Mouse (Mus musculus): ENCODE data around the gene Celsr1. TPM values are rescaled to one million over a fixed set of nuclear protein-coding genes. Genes with fewer than 3 reads are reported as not detected.

Celsr1 gene
- total and polyA plus RNA-seq, 3 experiments = 4.5 to 5.2 (median 5.0) TPM

GRCm38 (mm10) chr15:86061848-86062481 is 28.4 kb upstream of the Celsr1 start:
- TF ChIP-seq CTCF (IDR thresholded peaks at IDR 0.05) = no peak
- no peak for TF ChIP-seq EP300 (IDR thresholded peaks at IDR 0.05; ENCODE audit: insufficient read depth, low read depth, low read length)
- TF ChIP-seq POLR2A (IDR thresholded peaks at IDR 0.05; ENCODE audit: insufficient read depth, low read depth, low read length) = no peak
- DNase-seq = peak in 1 of 2 experiments; percentile 4
- 36% methylated on average over 6 of the region's 6 CpGs for WGBS
- intact Hi-C loops (cut with DNase I) = no loop called here
- Histone ChIP-seq H3K27ac (peak overlapping the region; percentile 26), H3K79me2 (replicated peaks; ENCODE audit: control insufficient read depth, insufficient read depth, low read length) (peaks cover 7% of the 10 kb centered on the region), H3K9ac (ENCODE audit: low read depth, low read length) (no peak overlapping the region), H3K36me3 (ENCODE audit: control insufficient read depth, insufficient read depth, low read length) (no peaks in the 10 kb centered on the region), H3K27me3 (ENCODE audit: control insufficient read depth, insufficient read depth, low read length) (no peaks in the 10 kb centered on the region), H3K4me3 (no peak overlapping the region), H3K4me1 (ENCODE audit: control insufficient read depth, insufficient read depth, low read length) (peaks cover 26% of the 10 kb centered on the region)

- H3K4me3 ChIP-seq = no peak overlapping the region
- no peaks in the 10 kb centered on the region for H3K27me3 ChIP-seq (ENCODE audit: control insufficient read depth, insufficient read depth, low read length)
- intact Hi-C loops (cut with DNase I) = no loop called here
- H3K79me2 ChIP-seq (replicated peaks; ENCODE audit: control insufficient read depth, insufficient read depth, low read length) = peaks cover 7% of the 10 kb centered on the region
- H3K27ac ChIP-seq = peak overlapping the region; percentile 26; the same call in 1 of the 2 replicates
- H3K4me1 ChIP-seq (ENCODE audit: control insufficient read depth, insufficient read depth, low read length) = peaks cover 27% of the 10 kb centered on the region
- WGBS = 88% methylated on average over 7 of the region's 7 CpGs
- no peak overlapping the region for H3K9ac ChIP-seq (ENCODE audit: low read depth, low read length)
- no peak for TF ChIP-seq CTCF (IDR thresholded peaks at IDR 0.05)
- TF ChIP-seq POLR2A (IDR thresholded peaks at IDR 0.05; ENCODE audit: insufficient read depth, low read depth, low read length) = no peak
- TF ChIP-seq EP300 (IDR thresholded peaks at IDR 0.05; ENCODE audit: insufficient read depth, low read depth, low read length) = no peak
- H3K36me3 ChIP-seq (ENCODE audit: control insufficient read depth, insufficient read depth, low read length) = no peaks in the 10 kb centered on the region
- DNase-seq = peak in 1 of 2 experiments; percentile 3
Observed at GRCm38 (mm10) chr15:86061221-86061620, 27.6 kb upstream of the Celsr1 start.

- Histone ChIP-seq H3K36me3 (ENCODE audit: control insufficient read depth, insufficient read depth, low read length) (no peaks in the 10 kb centered on the region), H3K27me3 (ENCODE audit: control insufficient read depth, insufficient read depth, low read length) (no peaks in the 10 kb centered on the region), H3K4me1 (ENCODE audit: control insufficient read depth, insufficient read depth, low read length) (peaks cover 27% of the 10 kb centered on the region), H3K9ac (ENCODE audit: low read depth, low read length) (no peak overlapping the region), H3K27ac (peak overlapping the region; percentile 16), H3K79me2 (replicated peaks; ENCODE audit: control insufficient read depth, insufficient read depth, low read length) (peaks cover 7% of the 10 kb centered on the region), H3K4me3 (no peak overlapping the region)
- 45% methylated on average over 12 of the region's 12 CpGs for WGBS
- DNase-seq = peak in 1 of 2 experiments; percentile 40
- intact Hi-C loops (cut with DNase I) = no loop called here
- TF ChIP-seq CTCF (IDR thresholded peaks at IDR 0.05) (no peak), POLR2A (IDR thresholded peaks at IDR 0.05; ENCODE audit: insufficient read depth, low read depth, low read length) (no peak), EP300 (IDR thresholded peaks at IDR 0.05; ENCODE audit: insufficient read depth, low read depth, low read length) (no peak)
Observed at GRCm38 (mm10) chr15:86060581-86060980, 27.0 kb upstream of the Celsr1 start.

GRCm38 (mm10) chr15:86059835-86060380 is 26.3 kb upstream of the Celsr1 start:
- peaks cover 7% of the 10 kb centered on the region for H3K79me2 ChIP-seq (replicated peaks; ENCODE audit: control insufficient read depth, insufficient read depth, low read length)
- DNase-seq = no peak
- H3K27ac ChIP-seq = peak overlapping the region; percentile 16
- TF ChIP-seq EP300 (IDR thresholded peaks at IDR 0.05; ENCODE audit: insufficient read depth, low read depth, low read length) = no peak
- TF ChIP-seq POLR2A (IDR thresholded peaks at IDR 0.05; ENCODE audit: insufficient read depth, low read depth, low read length) = no peak
- TF ChIP-seq CTCF (IDR thresholded peaks at IDR 0.05) = no peak
- no peaks in the 10 kb centered on the region for H3K36me3 ChIP-seq (ENCODE audit: control insufficient read depth, insufficient read depth, low read length)
- peaks cover 27% of the 10 kb centered on the region for H3K4me1 ChIP-seq (ENCODE audit: control insufficient read depth, insufficient read depth, low read length)
- no peak overlapping the region for H3K9ac ChIP-seq (ENCODE audit: low read depth, low read length)
- no peak overlapping the region; the same call in 1 of the 2 replicates for H3K4me3 ChIP-seq
- no peaks in the 10 kb centered on the region for H3K27me3 ChIP-seq (ENCODE audit: control insufficient read depth, insufficient read depth, low read length)
- intact Hi-C loops (cut with DNase I) = loop anchor here (2.0 to 10.0 kb wide), 2 partner anchors 19 to 155 kb away; partner anchors contain the start of gene Tbc1d22a
- 56% methylated on average over 7 of the region's 7 CpGs for WGBS

- Histone ChIP-seq H3K27ac (peak overlapping the region; percentile 96), H3K9ac (ENCODE audit: low read depth, low read length) (peak overlapping the region; percentile 98), H3K36me3 (ENCODE audit: control insufficient read depth, insufficient read depth, low read length) (no peaks in the 10 kb centered on the region), H3K27me3 (ENCODE audit: control insufficient read depth, insufficient read depth, low read length) (no peaks in the 10 kb centered on the region), H3K4me1 (ENCODE audit: control insufficient read depth, insufficient read depth, low read length) (peaks cover 29% of the 10 kb centered on the region), H3K79me2 (replicated peaks; ENCODE audit: control insufficient read depth, insufficient read depth, low read length) (peaks cover 5% of the 10 kb centered on the region), H3K4me3 (peak overlapping the region; percentile 61)
- 1% methylated on average over 49 of the region's 49 CpGs for WGBS
- no peak for DNase-seq
- TF ChIP-seq POLR2A (IDR thresholded peaks at IDR 0.05; ENCODE audit: insufficient read depth, low read depth, low read length) (no peak), EP300 (IDR thresholded peaks at IDR 0.05; ENCODE audit: insufficient read depth, low read depth, low read length) (no peak), CTCF (IDR thresholded peaks at IDR 0.05) (no peak)
- intact Hi-C loops (cut with DNase I) = loop anchor here (1.0 to 10.0 kb wide), 3 partner anchors 20 to 156 kb away; partner anchors contain the start of gene Tbc1d22a
Observed at GRCm38 (mm10) chr15:86058931-86059834, 25.6 kb upstream of the Celsr1 start.

Data from heart, adult 2 months (tissue).